Mouse (Mus musculus) v-Abl transformed pro-B cells (cell line): ENCODE data around the gene Gm49339.
"Not testable (repeated sequence)": the region's sequence is repeated elsewhere in the genome, so short reads cannot be mapped to it uniquely, and the experiment has no call there.

Source experiments
- in situ Hi-C, 2 experiments: fragments of 400-800 bp; cut with MboI; formaldehyde crosslinking; loops; one replicate each; pipeline ENCODE4 v1.15.1; 2025; ENCODE audit not compliant: unreplicated experiment in 2 of 2

Gm49339 gene

GRCm38 (mm10) chr10:51480397-51480796 lies at the start of gene Gm49339, which contains the start of gene Lilr4b:
Gene Gm49339 (plus strand): TSS chr10:51480612.
Gene Lilr4b (plus strand): TSS chr10:51480632.
- in situ Hi-C loops = not testable (repeated sequence)

- in situ Hi-C loops = no loop called here
These were observed 47.5 kb upstream of the Gm49339 start for GRCm38 (mm10) chr10:51432940-51433339.

DNA sequence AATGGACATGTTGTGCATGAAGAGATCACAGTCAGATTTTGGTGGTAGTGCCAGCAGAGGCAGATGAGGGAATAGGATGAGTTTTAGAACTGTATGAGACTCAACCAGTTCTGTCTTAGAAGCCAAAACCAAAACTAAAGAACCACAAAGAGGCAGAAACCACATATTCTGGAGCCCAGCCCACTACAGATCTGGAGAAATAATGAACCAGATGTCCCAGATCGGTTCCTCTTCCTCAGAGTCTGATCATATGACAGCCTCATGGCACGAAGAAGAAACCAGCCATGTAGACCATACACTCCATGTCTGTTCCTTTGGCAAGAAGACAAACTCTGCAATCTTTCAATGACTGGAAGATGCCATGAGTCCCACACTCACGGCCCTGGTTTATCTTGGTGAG lies 44.7 kb upstream of the Gm49339 start:
- in situ Hi-C loops = no loop called here

DNA sequence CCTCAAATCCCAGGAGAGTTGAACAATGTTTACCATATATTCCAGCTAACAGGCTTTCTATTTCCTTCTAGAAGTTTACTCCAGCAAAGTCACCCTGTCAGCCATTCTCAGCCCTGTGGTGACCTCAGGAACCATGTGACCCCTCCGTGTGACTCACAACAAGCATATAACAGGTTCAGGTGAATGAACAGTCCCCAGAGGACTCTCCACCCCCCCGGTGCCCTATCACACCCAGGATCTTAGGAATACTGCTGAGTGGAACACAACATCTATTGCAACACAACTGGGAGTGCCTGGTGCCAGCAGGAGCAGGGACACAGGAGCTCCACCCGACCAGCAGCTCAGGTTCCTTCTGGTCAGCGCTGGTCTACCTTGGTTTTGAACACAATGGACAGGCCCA lies 28.8 kb upstream of the Gm49339 start:
- in situ Hi-C loops = no loop called here

DNA sequence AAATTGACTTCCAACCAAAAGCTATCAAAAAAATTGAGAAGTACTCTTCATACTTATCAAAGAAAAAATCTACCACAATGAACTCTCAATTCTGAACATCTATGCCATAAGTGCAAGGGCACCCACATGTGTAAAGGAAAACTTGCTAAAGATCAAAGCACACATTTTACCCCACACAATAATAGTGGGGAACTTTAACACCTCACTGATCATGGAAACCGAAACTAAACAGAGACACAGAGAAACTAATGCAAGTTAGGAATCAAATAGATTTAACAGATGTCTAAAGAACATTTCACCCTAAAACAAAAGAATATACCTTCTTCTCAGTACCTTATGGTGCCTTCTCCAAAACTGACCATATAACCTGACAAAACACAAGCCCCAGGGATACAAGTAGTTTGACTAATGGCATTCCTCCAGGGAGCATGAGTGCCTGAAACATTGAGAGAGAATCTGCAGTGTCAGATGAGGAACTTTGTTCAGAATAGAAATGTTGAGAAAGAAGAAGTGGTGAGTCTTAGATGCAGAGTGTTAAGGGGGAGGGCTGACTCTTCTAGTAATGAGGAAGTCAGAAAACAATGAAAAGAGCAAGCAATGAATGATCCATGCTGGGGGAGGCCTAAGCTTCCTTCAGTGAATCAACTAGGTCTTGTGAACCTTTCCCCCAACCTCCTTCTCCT lies 26.7 kb upstream of the Gm49339 start:
- in situ Hi-C loops = no loop called here

DNA sequence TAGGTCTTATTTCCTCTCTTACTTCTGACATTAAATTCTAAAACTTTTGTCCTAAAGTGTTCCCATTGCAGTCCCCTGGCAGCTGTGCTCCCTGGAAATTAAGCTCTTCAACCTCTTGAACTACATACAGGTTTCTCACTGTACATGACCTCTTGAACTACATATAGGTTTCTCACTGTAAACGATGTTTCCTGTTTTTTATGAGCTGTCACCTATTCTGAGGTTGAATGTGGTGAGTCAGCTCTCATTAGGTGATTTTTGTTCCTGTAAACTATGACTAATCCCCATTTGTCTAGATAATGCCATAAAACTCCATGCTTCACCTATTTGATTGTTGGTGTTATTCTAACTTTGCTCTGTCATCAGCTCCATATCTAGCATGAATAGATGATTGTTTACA lies 26.0 kb upstream of the Gm49339 start:
- in situ Hi-C loops = no loop called here

GRCm38 (mm10) chr10:51455762-51456161 lies 24.6 kb upstream of the Gm49339 start:
- in situ Hi-C loops = no loop called here

GRCm38 (mm10) chr10:51456369-51456768 lies 24.0 kb upstream of the Gm49339 start:
- in situ Hi-C loops = no loop called here

- in situ Hi-C loops = not testable (repeated sequence)
These were observed 16.6 kb upstream of the Gm49339 start for GRCm38 (mm10) chr10:51463800-51464199.

GRCm38 (mm10) chr10:51490691-51491090 lies 10.3 kb downstream of the Gm49339 start, which contains the start of gene Lilrb4a:
Gene Lilrb4a (plus strand): TSS chr10:51490956.
- in situ Hi-C loops = not testable (repeated sequence)

DNA sequence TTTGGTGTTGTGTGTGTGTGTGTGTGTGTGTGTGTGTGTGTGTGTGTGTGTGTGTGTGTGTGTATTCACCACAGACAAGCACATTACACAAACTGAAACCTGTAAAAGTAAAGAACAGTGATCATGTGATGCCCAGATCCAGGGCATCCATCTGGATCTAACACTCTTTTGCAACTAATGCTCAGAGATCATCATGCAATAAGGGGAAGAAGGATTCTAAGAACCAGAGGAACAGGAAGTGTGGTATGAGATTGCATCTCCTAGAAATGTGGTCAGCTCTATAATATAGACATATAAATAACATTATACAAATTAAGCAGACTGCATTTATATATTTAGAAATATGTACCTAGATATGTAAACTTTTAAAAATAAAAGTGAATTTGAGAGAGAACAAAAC lies 39.6 kb downstream of the Gm49339 start:
- in situ Hi-C loops = no loop called here

- in situ Hi-C loops = no loop called here
These were observed 41.0 kb downstream of the Gm49339 start for GRCm38 (mm10) chr10:51521453-51521852.

DNA sequence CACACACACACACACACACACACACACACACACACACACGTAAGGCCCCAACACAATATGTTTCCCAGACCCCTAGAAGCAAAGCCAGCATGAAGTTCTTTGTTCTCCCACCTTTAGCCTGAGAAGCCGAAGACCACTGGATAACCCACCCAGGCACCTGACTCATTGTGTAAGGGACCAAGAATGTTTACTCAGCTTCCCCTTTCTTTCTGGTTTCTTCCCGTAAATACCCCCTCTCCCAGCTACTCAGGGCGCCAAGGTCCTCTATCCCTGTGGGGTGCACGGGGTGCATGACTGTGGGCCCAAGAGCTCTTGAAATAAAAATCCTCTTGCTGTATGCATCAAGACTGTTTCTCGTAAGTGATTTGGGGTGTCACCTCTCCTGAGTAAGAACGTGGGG lies 45.7 kb downstream of the Gm49339 start:
- in situ Hi-C loops = no loop called here

DNA sequence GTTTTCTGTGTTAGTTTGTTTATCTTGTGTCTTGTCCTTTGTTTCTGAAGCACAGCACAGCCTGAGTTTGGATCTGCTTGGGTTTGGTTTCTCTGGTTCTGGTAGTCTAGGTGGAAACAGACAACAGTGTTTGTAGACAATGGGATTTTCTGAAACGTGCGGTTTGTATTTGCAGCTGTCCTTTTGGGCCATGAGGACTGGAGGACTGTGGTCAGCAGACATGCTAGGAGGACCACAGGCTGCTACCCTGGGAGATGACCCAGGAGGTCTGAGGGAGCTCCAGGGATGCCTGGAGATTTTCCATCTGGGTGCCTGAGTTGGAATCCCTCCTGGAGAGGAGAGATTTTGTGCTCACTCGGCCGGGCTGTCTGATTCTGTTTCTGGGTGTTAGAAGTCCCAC lies 46.2 kb downstream of the Gm49339 start:
- in situ Hi-C loops = no loop called here

DNA sequence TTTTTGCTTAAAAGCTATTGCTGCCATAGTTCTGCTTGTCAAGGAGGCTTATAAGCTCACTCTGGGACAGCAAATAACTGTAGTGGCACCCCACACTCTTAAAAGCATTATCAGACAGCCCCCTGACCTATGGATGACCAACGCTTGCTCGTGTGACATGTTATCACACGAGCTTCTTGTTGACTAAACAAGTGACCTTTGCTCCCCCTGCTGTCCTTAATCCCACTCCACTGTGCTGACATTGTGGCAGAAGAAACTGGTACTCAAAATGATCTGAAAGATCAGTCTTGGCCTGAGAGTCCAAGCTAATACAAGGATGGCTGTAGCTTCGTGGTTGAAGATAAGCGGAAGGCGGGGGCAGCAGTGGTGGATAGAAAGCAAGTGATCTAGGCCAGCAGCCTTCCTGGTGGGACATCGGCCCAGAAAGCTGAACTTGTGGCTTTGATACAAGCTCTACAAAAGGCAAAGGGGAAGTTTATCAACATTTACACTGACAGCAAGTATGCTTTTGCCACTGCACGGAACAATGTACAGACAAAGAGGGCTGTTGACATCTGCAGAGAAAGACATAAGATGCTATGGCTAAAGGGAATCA lies 48.5 kb downstream of the Gm49339 start:
- in situ Hi-C loops = no loop called here

DNA sequence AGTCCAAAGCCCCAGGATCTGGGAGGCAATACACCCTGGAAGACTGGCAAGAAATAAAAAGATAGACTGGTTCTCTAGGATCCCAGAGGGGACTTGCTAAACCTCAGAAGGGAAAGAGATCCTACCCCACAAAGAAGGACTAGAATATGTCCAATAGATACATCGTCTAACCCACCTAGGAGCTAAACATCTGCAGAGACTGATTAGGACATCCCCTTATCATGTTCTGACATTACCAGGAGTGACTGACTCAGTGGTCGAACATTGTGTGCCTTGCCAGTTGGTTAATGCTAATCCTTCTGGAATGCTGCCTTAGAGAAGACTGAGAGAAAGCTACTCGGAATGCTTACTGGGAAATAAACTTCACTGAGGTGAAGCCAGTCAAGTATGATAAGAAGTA lies 49.1 kb downstream of the Gm49339 start:
- in situ Hi-C loops = no loop called here

DNA sequence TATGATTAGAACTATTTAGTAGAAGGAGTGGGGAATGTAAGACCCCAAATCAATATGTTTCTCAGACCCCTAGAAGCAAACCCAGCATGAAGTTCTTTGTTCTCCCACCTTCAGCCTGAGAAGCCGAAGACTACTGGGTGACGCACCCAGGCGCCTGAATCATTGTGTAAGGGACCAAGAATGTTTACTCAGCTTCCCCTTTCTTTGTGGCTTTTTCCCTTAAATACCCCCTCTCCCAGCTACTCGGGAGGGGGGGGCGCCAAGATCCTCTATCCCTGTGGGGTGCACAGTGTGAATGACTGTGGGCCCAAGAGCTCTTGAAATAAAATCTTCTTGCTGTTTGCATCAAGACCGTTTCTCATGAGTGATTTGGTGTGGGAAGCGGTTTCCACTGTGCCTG lies 50.4 kb downstream of the Gm49339 start:
- in situ Hi-C loops = no loop called here
